Mouse (Mus musculus) cerebellum, adult 2 months (tissue): ENCODE data around the gene Egln1. TPM values are rescaled to one million over a fixed set of nuclear protein-coding genes. Genes with fewer than 3 reads are reported as not detected.

Experiments used
- DNase-seq, 2 experiments: peaks; one replicate each; pipeline ENCODE4 v3.0.0; 2021
- H3K27ac ChIP-seq: fragments of 200-500 bp; 2 replicates; pipeline ENCODE4 v1.5.1; 2012; ENCODE audit warnings: low read length, control low read depth, inconsistent platforms; ENCODE audit not compliant: insufficient read depth
- H3K27me3 ChIP-seq: fragments of 200-500 bp; 2 replicates; pipeline ENCODE4 v1.6.1; 2012; ENCODE audit warnings: inconsistent platforms, mild to moderate bottlenecking, low read length, moderate library complexity; ENCODE audit not compliant: control insufficient read depth, insufficient read depth
- H3K4me1 ChIP-seq: fragments of 200-500 bp; 2 replicates; pipeline ENCODE4 v1.6.1; 2011; ENCODE audit warnings: low read length; ENCODE audit not compliant: control insufficient read depth, insufficient read depth
- H3K4me3 ChIP-seq: fragments of 200-500 bp; replicated peaks from 2 replicates; pipeline ENCODE3; 2011; ENCODE audit warnings: mild to moderate bottlenecking, low read depth, low read length, control low read depth; ENCODE audit not compliant: insufficient read depth
- CTCF ChIP-seq: fragments of 200-500 bp; IDR thresholded peaks from 2 replicates; pipeline ENCODE4 v1.5.1; 2011; ENCODE audit warnings: low read depth, mild to moderate bottlenecking, control low read depth, low read length, moderate library complexity, borderline replicate concordance; ENCODE audit not compliant: insufficient read depth
- POLR2A ChIP-seq: fragments of 200-500 bp; IDR thresholded peaks from 2 replicates; pipeline ENCODE4 v1.6.1; 2011; ENCODE audit warnings: low read length, control low read depth, borderline replicate concordance; ENCODE audit not compliant: insufficient read depth
- WGBS: fragments of 180-500 bp; shearing (Covaris S2); methylation state at CpG from one replicate; pipeline ENCODE4 v1.1.7; 2018; 5-methylcytosine and 5-hydroxymethylcytosine counted together
- polyA plus RNA-seq: library from polyadenylated mRNA; depleted of rRNA; stranded (reverse); fragments of >200 nt; gene quantifications from 2 replicates; pipeline ENCODE4 v1.2.3, GENCODE M21; 2012

The Egln1 gene
- polyA plus RNA-seq, 1 experiment: 58.1 TPM

DNA sequence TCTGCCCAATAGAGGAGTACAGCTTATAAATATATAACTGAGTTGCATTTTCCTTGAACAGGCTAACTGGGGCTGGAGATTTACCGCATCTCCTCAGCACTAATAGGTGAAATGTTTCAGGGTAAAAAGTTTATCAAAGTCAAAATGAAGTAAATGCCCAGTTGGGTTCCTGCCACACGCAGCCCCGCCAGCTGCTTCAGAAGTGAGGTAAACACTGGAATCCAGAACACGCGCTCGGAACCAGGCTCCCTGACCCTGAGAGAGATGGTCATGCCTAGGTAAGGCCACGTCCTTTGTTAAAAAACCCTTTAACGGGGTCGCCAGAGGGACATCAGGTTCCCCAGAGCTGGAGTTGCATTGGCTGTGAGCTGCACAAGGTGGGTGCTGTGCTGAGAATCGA, 12.4 kb downstream of the Egln1 start:
- TF ChIP-seq CTCF: no peak
- no peak for TF ChIP-seq POLR2A
- Histone ChIP-seq H3K4me3 (no peak overlapping the region), H3K27ac (no peak overlapping the region), H3K4me1 (peaks cover 8% of the 10 kb centered on the region), H3K27me3 (no peaks in the 10 kb centered on the region)
- WGBS: 94% methylated on average over 10 of the region's 10 CpGs
- no peak for DNase-seq

DNA sequence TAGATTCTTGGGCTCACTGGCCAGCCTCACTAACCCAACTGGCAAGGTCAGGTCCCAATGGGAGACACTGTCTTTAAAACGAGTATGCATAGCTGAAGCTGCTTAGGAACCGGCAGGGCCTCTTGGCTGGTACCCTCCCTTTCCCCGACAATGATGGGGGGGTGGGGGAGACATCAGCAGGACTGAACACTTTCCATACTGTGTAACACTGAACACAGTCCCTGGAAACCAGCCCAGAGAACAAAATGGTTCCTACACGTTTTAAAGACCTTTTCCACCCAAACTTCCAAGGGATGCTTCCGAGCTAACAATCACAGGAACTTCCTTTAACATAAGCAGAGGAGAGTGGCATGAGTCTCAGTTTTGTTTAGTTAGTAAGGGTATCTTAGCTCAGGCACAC, 14.0 kb downstream of the Egln1 start:
- Histone ChIP-seq H3K4me3 (no peak overlapping the region), H3K4me1 (peaks cover 10% of the 10 kb centered on the region), H3K27ac (no peak overlapping the region), H3K27me3 (no peaks in the 10 kb centered on the region)
- TF ChIP-seq POLR2A (no peak), CTCF (no peak)
- no peak for DNase-seq
- WGBS: 51% methylated on average over 5 of the region's 5 CpGs

DNA sequence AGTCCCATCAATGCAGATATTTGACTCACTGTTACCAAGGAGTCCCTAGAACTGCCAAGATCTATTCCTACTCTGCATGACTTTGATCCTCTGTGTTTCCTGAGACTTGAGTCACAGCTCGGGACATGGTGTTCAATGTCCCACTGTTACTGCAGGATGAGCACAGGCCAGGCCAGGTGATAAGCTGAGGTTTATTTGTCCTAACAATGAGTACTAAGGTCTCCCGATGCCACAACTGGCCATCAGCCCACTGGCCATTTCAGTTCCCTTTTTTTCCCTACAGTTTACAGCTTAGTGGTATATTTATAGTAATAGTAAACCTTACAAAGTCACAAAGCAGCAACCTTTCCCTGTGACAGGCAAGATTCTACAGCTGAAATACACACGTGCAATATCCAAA, 16.7 kb downstream of the Egln1 start:
- TF ChIP-seq POLR2A: no peak
- TF ChIP-seq CTCF: no peak
- Histone ChIP-seq H3K4me3 (no peak overlapping the region), H3K27me3 (no peaks in the 10 kb centered on the region), H3K27ac (no peak overlapping the region), H3K4me1 (peaks cover 20% of the 10 kb centered on the region)
- no peak for DNase-seq
- 44% methylated on average over 3 of the region's 3 CpGs for WGBS

DNA sequence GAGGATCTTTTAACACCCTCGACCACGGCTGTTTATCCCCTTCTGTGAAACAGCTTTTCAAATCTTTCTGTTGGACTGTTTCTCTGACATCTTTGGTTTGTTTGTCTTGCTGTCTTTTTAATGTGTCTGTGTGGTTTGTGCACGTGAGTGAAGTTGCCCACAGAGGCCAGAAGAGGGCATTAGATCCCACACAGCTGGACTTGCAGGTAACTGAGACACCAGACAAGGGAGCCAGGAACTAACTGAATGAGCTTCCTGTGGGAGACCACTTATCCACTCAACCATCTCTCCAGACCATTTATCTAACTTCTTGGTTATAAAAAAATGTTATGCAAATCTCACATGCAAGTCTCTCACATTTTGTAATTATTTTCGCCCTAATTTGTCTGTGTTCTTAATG, 18.5 kb downstream of the Egln1 start:
- no peak for DNase-seq
- 66% methylated on average over 4 of the region's 4 CpGs for WGBS
- Histone ChIP-seq H3K4me1 (peaks cover 23% of the 10 kb centered on the region), H3K27ac (no peak overlapping the region), H3K27me3 (no peaks in the 10 kb centered on the region), H3K4me3 (no peak overlapping the region)
- TF ChIP-seq POLR2A: no peak
- no peak for TF ChIP-seq CTCF

DNA sequence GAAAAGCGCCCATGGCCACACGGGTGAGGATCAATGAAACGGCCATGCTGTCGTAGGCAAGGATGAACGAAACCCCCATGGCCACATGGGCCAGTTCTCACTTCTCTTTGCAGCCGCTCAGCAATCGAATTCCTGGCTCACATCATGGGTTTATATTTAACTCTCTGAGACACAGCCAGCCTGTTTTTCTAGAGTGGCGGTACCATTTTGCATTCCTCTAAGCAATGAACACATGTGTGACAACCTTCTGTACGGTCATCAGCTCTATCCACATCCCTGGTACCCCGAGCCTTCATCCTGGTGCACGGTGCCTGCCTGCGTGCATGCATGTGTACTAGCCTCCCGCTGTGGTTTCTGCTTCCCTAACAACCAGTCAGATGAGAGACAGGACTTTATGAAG, 19.0 kb downstream of the Egln1 start:
- WGBS: 46% methylated on average over 13 of the region's 13 CpGs
- H3K4me1 ChIP-seq: peaks cover 23% of the 10 kb centered on the region
- no peak for DNase-seq
- TF ChIP-seq CTCF (no peak), POLR2A (no peak)
- H3K27ac ChIP-seq: no peak overlapping the region
- H3K4me3 ChIP-seq: no peak overlapping the region
- no peaks in the 10 kb centered on the region for H3K27me3 ChIP-seq

DNA sequence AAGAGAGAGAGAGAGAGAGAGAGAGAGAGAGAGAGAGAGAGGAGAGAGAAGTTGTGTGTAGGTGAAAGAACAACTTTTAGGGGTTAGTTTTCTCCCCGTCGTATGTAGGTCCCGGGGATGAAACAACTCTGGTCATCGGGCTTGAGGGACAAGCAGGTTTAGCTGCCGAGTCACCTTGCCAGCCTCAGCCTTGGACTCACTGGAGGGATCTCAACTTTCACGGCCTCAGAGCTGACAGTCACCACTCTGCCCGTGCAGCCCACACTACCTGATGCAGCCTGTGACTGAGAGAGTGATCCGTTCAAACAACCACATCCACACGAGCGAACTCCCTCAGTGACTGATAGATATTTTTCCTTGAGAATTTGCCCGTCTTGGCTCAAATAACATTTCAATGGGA, 20.1 kb downstream of the Egln1 start:
- DNase-seq: no peak

DNA sequence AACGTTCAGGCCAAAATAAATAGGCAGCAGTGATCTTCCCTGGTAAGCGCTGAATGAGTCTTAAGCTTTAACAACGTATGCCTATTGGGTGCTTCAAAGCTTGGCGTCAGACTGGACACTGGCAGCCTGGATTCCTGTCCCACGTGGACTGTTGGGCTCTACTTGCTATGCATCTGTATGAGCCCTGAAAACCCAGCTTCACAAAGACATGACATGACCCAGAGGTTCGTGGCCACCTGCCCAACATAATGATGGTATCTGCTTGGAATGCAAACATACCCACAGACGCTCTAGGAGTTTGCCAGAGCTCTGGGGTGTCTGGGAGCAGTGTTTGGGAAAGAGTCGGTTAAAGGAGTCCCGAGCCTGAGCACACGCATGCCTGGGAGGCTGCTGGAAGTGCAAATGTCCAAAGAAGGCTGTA, 22.8 kb downstream of the Egln1 start:
- no peaks in the 10 kb centered on the region for H3K27me3 ChIP-seq
- no peak overlapping the region for H3K4me3 ChIP-seq
- H3K27ac ChIP-seq: no peak overlapping the region
- TF ChIP-seq CTCF: no peak
- TF ChIP-seq POLR2A: no peak
- 55% methylated on average over 10 of the region's 10 CpGs for WGBS
- DNase-seq: no peak
- peaks cover 43% of the 10 kb centered on the region for H3K4me1 ChIP-seq

More for the DNA sequence above, 20.1 kb downstream of the Egln1 start:
- Histone ChIP-seq H3K27ac (no peak overlapping the region), H3K27me3 (no peaks in the 10 kb centered on the region), H3K4me1 (peaks cover 28% of the 10 kb centered on the region), H3K4me3 (no peak overlapping the region)
- WGBS: 67% methylated on average over 11 of the region's 11 CpGs
- TF ChIP-seq CTCF: no peak
- TF ChIP-seq POLR2A: no peak

DNA sequence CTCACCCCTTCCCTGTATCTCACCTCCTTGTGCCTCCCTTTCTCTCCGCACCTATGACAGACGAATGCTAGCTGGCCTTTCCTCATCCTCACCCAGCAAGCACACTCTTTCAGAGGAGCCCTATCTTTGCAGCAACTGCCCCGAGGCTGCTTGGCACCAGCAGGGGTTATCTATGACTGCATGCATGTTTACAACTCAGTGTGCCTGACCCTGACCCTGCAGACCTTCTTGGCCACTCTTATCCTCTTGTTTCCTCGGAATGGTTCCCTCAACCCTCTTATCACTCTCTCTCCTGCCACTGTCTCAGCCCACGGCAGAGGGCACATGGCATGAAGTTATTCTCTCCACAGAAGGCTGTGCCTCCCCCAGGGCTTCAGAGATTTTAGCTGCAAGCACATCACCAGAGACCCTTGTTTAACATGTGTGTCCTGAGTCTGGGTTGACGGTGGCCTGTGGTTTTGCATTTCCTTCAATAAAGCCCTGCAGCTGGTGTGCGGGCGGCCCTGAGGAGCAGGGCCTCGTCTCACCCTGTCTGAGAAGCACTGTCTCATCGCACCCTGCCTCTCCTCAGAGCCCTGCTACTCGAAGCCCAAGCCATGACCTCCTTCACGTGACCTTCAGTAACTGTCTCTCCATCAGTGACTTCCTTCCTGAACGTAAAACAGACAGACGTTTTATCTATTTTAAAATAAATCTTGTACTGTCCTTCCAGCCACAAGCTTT, 23.4 kb downstream of the Egln1 start:
- H3K4me3 ChIP-seq: no peak overlapping the region
- no peak overlapping the region for H3K27ac ChIP-seq
- no peak for TF ChIP-seq CTCF
- TF ChIP-seq POLR2A: no peak
- DNase-seq: no peak
- 83% methylated on average over 14 of the region's 14 CpGs for WGBS
- peaks cover 44% of the 10 kb centered on the region for H3K4me1 ChIP-seq
- no peaks in the 10 kb centered on the region for H3K27me3 ChIP-seq
